Mouse (Mus musculus) urinary bladder, postnatal 10 days (tissue): Measurements from ENCODE around the gene Olfr488.
"Not testable (repeated sequence)": the region's sequence is repeated elsewhere in the genome, so short reads cannot be mapped to it uniquely, and the experiment has no call there.

Experiments used
- DNase-seq: peaks from one replicate; pipeline ENCODE4 v3.0.0; 2022; ENCODE audit warnings: low spot score

Gene Olfr488

GRCm38 (mm10) chr7:108258247-108258646, at the start of gene Olfr488:
Gene Olfr488, minus strand, starts transcription at chr7:108258347.
- no peak for DNase-seq

GRCm38 (mm10) chr7:108288834-108289233, 30.7 kb upstream of the Olfr488 start, which contains the start of gene Olfr490:
Gene Olfr490, minus strand, starts transcription at chr7:108288934.
- no peak for DNase-seq

DNA sequence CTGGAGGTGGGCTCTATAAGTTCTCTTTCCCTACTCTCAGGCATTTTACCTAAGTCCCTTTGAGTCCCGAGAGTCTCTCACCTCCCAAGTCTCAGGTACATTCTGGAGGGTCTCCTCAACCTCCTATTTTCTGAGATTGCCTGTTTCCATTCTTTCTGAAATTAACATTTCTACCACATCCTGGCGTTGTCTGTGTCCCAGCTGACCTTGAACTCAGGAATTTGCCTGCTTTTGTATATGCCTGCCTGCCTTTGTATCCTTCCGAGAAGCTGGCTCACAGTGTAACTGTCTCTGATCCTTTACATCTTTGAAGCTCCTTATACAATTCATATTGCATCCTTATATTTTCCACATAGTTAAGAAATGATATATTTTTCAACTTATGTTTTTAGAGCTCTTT, 24.6 kb downstream of the Olfr488 start:
- no peak for DNase-seq

DNA sequence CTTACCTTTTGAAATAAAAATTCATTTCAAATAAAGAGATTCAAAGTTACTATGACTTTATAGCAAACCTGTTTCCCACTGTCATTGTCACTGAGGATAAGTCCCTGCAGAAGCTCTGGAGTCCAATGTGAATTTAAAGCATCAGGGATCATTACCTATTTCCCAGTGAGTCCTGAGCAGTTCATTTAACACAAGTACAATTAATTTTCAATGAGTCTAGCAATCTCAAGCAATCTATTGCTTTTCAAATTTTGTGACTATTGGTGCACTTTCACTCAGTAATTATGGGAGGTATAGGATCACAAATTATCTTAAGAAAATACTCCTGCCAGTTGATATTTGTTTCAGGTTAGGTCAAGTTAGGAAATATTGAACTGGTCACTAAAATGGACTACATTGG, 43.6 kb downstream of the Olfr488 start, which contains the start of gene Olfr487:
Gene Olfr487 (minus strand): TSS at position 101 of the 400 bp plus-strand sequence.
- not testable (repeated sequence) for DNase-seq
